Mouse (Mus musculus) CD8-positive naive resting alpha-beta T cell, adult 2 months (primary cell): ENCODE measurements around the gene Tnfsfm13.
"Not testable (repeated sequence)": the region's sequence is repeated elsewhere in the genome, so short reads cannot be mapped to it uniquely, and the experiment has no call there.

Source experiments
- DNase-seq, 2 experiments: peaks; one replicate each; pipeline ENCODE4 v3.0.0; 2022; ENCODE audit warnings: low read depth in 2 of 2, low spot score in 2 of 2

Tnfsfm13 gene

GRCm38 (mm10) chr11:69706775-69707479 is 11.0 kb upstream of the Tnfsfm13 start:
- DNase-seq: no peak

- no peak for DNase-seq
Observed at GRCm38 (mm10) chr11:69704613-69705010, 8.7 kb upstream of the Tnfsfm13 start.

- DNase-seq: no peak
Observed at GRCm38 (mm10) chr11:69703814-69704612, 8.1 kb upstream of the Tnfsfm13 start.

GRCm38 (mm10) chr11:69703381-69703780 is 7.5 kb upstream of the Tnfsfm13 start:
- not testable (repeated sequence) for DNase-seq

- not testable (repeated sequence) for DNase-seq
Observed at GRCm38 (mm10) chr11:69702886-69703285, 7.0 kb upstream of the Tnfsfm13 start.

- DNase-seq: no peak
Observed at GRCm38 (mm10) chr11:69699595-69699994, 3.7 kb upstream of the Tnfsfm13 start.

- DNase-seq: no peak
Observed at GRCm38 (mm10) chr11:69698574-69698973, 2.7 kb upstream of the Tnfsfm13 start.

GRCm38 (mm10) chr11:69697396-69697795 is 1.5 kb upstream of the Tnfsfm13 start:
- no peak for DNase-seq

- DNase-seq: no peak
Observed at GRCm38 (mm10) chr11:69695046-69695360, 895 bp downstream of the Tnfsfm13 start.

- no peak for DNase-seq
Observed at GRCm38 (mm10) chr11:69693421-69693965, 2.4 kb downstream of the Tnfsfm13 start.

GRCm38 (mm10) chr11:69692863-69693262 is 3.0 kb downstream of the Tnfsfm13 start:
- no peak for DNase-seq

GRCm38 (mm10) chr11:69692196-69692811 is 3.6 kb downstream of the Tnfsfm13 start:
- DNase-seq: no peak

GRCm38 (mm10) chr11:69689891-69690290 is 6.0 kb downstream of the Tnfsfm13 start:
- DNase-seq: no peak

- DNase-seq: no peak
Observed at GRCm38 (mm10) chr11:69687061-69687460, 8.8 kb downstream of the Tnfsfm13 start.

GRCm38 (mm10) chr11:69686377-69686776 is 9.5 kb downstream of the Tnfsfm13 start:
- DNase-seq: no peak

GRCm38 (mm10) chr11:69685526-69686148 is 10.3 kb downstream of the Tnfsfm13 start, which contains the start of gene Tnfsf13:
Gene Tnfsf13, minus strand, starts transcription at chr11:69685784.
- no peak for DNase-seq

GRCm38 (mm10) chr11:69684936-69685335 is 11.0 kb downstream of the Tnfsfm13 start:
- DNase-seq: no peak

- DNase-seq: no peak
Observed at GRCm38 (mm10) chr11:69684128-69684745, 11.7 kb downstream of the Tnfsfm13 start.

- DNase-seq: no peak
Observed at GRCm38 (mm10) chr11:69683576-69683975, 12.3 kb downstream of the Tnfsfm13 start.

GRCm38 (mm10) chr11:69682840-69683533 is 12.9 kb downstream of the Tnfsfm13 start:
- DNase-seq: peak; percentile 74 to 83
